Mouse (Mus musculus): ENCODE results near the gene Dclre1a.

Gene Dclre1a

DNA sequence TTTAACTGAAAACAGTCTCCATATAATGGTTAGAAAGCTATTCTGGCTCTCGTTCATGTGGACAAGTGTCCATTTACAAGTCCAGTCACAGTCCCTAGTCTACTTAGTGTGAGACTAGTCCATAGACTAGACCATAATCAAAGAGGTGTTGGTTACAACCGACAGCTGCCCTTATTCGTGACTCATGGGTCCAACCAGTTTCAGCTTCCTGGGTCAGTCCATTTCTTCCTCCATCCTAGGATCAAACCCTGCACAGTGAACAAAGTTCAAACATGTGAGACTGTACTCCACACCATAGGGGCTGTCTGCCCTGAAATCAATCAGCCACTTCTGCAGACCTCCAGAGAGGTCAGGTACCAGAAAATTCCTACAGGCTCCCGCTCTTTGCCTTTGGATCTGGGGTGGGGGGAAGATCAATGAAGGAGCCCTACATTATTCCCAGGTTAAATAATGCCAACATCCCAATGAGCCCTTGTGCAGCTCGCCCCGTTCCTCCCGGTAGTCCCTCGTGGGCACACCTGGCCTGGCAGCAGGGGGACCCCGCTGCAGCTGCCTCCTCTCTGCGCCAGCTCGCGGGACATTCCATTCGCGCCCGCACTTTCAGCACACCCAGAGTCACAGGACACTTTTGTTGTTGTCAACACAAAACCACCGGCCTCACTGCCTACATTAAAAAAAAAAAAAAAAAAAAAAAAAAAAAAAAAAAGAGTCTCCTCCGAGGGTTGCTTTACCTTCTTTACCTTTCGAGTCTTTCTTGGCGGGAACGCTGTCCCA is at the start of gene Dclre1a:
Gene Dclre1a (minus strand): TSS at position 767 of the 774 bp plus-strand sequence.
- no peak for DNase-seq (ENCODE audit: extremely low spot score, low read depth, low spot score)

DNA sequence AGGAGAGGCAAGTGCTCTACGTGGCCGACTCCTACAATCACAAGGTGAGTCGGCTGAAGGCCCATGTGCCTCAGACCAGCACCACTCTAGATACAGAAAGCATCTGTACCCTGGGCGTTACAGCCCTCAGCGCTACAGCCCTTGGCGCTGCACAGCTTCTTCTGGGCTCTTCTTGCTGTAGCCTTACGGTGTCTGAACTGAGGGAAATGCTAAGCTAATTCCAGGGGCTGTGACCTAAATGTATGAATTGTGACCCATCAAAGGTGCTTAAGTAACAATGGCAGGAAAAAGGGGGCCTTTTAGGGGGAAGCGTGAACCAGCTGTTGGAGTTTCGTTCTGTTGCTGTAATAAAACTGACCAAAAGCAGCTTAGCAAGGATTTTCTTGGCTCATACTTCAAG is 44.5 kb upstream of the Dclre1a start:
- DNase-seq (ENCODE audit: extremely low spot score, low read depth, low spot score): no peak

DNA sequence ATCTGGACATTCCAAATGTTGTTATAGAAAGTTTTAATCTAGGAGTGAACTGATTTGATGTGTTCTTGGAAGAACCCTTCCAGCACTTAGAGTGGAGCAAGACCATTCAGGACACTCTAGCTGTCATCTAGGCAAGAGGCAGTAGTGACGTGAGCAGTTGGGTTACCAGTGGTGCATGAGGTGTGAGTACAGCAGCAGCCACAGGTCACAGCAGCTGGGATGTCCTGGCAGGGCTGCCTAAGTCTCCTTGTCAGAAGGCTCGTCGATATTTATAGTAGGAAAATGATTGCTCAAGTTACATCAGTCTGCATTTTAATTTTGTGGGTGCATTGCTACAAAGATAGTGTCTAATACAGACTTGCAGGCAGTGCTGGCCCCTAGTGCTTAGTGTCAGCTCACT is 42.2 kb upstream of the Dclre1a start:
- DNase-seq (ENCODE audit: extremely low spot score, low read depth, low spot score): no peak

GRCm38 (mm10) chr19:56589455-56589854 is 41.4 kb upstream of the Dclre1a start:
- no peak for DNase-seq (ENCODE audit: extremely low spot score, low read depth, low spot score)

GRCm38 (mm10) chr19:56589008-56589407 is 41.0 kb upstream of the Dclre1a start:
- DNase-seq (ENCODE audit: extremely low spot score, low read depth, low spot score): no peak

DNA sequence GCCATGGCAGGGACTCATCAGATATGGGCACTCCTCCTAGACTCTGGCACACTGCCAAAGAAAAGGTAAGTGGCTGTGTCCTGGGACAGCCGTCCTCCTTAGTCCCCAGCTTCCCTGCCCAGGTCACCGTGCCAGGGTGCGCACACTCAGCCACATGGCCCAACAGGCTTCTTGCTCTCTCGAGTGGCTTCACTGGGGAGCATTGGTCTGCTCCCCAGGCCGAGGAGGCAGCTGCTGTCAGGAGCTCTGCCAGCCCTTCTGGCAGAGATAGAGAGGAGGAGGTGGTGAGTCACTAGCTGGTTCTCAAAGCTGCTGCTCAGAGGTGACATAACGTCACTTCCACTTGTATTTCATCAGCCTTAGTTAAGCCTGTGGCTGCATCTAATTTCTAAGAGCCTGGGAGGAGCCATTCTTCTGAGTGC is 40.2 kb upstream of the Dclre1a start:
- no peak for DNase-seq (ENCODE audit: extremely low spot score, low read depth, low spot score)

DNA sequence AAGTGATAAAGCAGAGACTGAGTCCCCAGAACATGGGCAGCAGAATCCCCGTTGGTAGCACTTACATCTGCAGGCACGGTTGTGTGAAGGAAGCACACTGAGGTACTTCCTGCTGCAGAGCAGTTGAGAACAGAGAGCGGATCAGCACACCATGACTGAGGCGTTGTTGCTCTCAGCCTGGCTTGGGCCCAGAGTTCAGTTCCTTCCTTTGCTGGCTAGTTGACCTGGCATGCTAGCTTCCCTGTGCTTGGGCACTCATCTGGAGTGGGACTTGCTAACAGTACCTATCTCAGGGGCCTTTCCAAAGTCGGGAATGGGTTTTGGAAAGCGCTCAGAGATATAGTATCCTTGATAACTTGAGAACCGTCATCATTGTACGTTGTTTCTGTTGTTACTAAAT is 38.3 kb upstream of the Dclre1a start:
- no peak for DNase-seq (ENCODE audit: extremely low spot score, low read depth, low spot score)

DNA sequence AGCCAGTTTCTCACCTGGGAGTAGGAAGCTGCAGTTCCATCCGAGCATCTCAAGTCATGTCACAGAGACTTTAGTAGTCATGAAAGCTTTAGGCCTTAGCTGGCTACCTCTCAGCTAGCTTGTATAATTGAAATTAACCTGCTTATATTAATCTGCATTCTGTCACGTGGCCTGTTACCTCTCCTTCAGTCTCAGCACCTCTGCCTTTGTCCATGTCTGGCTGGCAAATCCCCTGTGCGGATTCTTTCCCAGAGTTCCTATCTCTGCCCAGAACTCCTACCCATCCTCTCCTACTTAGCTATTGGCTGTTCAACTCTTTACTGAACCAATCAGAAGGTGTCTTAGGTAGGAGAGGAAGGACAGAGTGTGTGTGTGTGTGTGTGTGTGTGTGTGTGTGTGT is 36.3 kb upstream of the Dclre1a start:
- DNase-seq (ENCODE audit: extremely low spot score, low read depth, low spot score): no peak

GRCm38 (mm10) chr19:56583785-56584184 is 35.8 kb upstream of the Dclre1a start:
- DNase-seq (ENCODE audit: extremely low spot score, low read depth, low spot score): no peak

GRCm38 (mm10) chr19:56581981-56582380 is 34.0 kb upstream of the Dclre1a start:
- DNase-seq (ENCODE audit: extremely low spot score, low read depth, low spot score): no peak

- DNase-seq (ENCODE audit: extremely low spot score, low read depth, low spot score): no peak
Measured at GRCm38 (mm10) chr19:56577801-56578200, 29.8 kb upstream of the Dclre1a start.

DNA sequence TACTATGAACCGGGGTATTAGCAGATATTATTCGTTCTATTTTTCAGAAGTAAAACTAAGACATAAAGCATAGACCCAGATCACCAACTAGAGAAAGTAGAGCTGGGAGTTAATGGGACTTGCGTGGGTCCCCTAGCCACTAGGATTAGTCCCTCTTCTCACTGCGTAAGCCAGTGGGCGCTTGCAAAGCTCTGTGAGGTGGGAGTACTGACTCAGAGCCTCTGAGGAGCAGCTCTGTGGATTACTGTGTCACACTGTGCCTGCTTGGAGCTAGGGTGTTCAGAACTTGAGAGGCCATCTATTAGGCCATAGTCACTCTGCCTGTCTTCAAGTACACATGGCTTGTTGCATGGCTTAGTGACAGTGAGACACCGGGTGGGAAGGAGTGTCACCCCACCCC is 25.2 kb upstream of the Dclre1a start:
- DNase-seq (ENCODE audit: extremely low spot score, low read depth, low spot score): no peak

DNA sequence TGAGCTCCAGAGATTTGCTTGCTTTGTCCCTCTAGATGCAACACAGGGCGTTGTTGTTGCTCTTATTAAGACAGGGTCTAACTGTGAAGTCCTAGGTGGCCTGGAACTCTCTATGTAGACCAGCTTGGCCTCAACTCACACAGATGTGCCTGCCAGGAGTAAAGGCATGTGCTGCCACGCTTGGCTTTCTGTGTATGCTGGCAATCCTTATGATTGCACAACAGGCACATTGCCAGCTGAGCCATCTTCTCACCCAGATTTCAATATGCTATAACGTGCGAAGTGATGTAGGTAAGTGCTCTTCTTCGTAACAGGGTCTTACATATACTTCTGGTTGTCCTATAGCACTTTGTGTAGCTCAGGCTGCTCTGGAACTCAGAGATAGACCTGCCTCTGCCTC is 23.9 kb upstream of the Dclre1a start:
- DNase-seq (ENCODE audit: extremely low spot score, low read depth, low spot score): no peak

- no peak for DNase-seq (ENCODE audit: extremely low spot score, low read depth, low spot score)
Measured at GRCm38 (mm10) chr19:56571234-56571633, 23.2 kb upstream of the Dclre1a start.

- no peak for DNase-seq (ENCODE audit: extremely low spot score, low read depth, low spot score)
Measured at GRCm38 (mm10) chr19:56570781-56571180, 22.8 kb upstream of the Dclre1a start.

DNA sequence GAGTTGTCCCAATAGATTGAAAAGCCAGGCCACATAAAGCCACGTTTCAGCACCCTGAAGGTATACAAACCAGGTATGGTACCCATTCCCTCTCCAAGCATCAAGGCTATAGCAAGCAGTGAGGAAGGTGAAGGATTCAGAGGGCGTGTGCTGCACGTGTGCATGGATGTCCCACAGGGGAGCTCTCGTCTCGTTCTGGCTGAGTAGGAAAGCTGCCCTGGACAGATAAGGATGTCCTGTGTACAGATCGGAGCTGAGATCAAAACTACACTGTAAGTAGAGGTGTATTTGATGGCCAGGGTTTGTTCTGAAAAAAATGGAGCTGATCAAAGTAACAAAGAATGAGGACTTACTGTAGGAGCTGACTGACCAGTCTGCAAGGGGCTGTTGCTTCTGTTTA is 18.9 kb upstream of the Dclre1a start:
- DNase-seq (ENCODE audit: extremely low spot score, low read depth, low spot score): no peak

- no peak for DNase-seq (ENCODE audit: extremely low spot score, low read depth, low spot score)
Measured at GRCm38 (mm10) chr19:56566041-56566440, 18.0 kb upstream of the Dclre1a start.

DNA sequence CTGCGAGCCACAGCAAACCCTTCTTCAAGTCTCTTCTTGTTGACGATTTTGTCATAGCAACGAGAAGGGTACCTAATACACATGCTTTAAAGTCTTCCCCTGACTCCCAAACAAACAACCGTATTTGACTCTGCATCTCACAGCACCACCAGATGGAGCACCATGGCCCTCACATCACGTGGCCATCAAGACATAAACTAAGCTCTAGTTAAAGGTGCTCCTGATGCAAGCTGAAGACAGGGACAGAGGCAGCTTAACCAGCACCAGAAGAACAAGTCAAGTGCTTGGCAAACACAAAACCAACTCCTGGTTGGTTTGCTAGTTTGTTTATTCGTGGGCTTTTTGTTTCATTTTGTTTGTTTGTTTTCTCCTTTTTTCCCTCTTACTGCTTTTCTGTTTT is 17.3 kb upstream of the Dclre1a start:
- no peak for DNase-seq (ENCODE audit: extremely low spot score, low read depth, low spot score)

GRCm38 (mm10) chr19:56563469-56563868 is 15.4 kb upstream of the Dclre1a start:
- no peak for DNase-seq (ENCODE audit: extremely low spot score, low read depth, low spot score)

DNA sequence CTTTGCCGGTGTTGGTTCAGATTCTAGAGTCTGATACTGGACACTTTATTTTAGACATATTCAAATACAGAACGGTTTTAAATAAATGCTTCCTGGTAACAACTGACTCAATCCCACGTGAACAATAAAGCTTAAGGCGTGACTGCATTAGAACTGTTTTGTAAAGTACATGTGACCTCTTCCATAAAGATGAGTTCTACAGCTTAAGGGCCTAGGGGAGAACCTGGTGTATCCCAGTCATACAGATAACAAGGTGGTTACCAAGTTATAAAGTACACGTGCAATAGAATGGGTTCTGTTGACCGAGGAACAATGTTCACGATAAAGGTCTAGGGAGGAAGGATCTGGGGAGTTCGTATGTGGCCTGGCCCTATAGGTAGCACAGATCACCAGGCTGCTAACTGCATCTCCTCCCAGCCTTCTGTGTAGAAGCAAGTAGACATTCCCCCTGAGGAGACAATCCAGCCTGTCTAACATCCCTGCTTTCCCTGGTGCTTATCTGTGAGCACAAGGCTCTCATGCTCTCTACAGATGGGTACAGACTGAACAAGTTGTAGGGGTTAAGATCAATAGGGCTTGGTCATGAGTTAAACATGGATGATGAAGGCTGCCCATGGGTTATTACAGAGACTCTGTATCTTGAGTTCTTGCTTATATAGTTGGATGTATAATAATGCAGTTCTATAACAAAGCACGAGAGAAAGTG is 14.6 kb upstream of the Dclre1a start:
- no peak for DNase-seq (ENCODE audit: extremely low spot score, low read depth, low spot score)

GRCm38 (mm10) chr19:56555972-56556371 is 8.0 kb upstream of the Dclre1a start:
- DNase-seq (ENCODE audit: extremely low spot score, low read depth, low spot score): no peak

DNA sequence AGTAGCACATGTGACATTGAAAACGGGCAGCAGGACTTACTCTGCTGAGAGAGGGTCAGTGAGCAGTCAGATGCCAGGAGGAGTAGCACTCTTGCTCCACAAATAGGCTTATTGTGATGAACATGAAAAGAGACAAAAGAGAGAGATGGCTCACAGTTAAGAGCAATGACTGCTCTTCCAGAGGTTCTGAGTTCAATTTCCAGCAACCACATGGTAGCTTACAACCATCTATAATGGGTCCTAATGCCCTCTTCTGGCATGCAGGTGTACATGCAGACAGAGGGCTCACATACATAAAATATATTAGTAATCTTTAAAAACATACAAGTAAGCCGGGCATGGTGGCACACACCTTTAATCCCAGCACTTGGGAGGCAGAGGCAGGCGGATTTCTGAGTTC is 5.2 kb upstream of the Dclre1a start:
- DNase-seq (ENCODE audit: extremely low spot score, low read depth, low spot score): no peak
